Mouse (Mus musculus) liver, embryonic 14.5 days (tissue): ENCODE measurements around the gene Galnt10.

Experiments
- CTCF ChIP-seq: IDR thresholded peaks from 2 replicates; pipeline ENCODE4 v1.5.1; 2016; ENCODE audit warnings: antibody characterized with exemption, low read depth, control low read depth
- EP300 ChIP-seq: IDR thresholded peaks from 2 replicates; pipeline ENCODE4 v1.6.1; 2016; ENCODE audit warnings: antibody characterized with exemption, low read depth

- TF ChIP-seq CTCF (no peak), EP300 (no peak)
Observed at GRCm38 (mm10) chr11:57599304-57599703, 45.9 kb upstream of the Galnt10 start.
